Comparison of ENCODE assay signal across 16 mouse cellular contexts in the genomic region with DNA sequence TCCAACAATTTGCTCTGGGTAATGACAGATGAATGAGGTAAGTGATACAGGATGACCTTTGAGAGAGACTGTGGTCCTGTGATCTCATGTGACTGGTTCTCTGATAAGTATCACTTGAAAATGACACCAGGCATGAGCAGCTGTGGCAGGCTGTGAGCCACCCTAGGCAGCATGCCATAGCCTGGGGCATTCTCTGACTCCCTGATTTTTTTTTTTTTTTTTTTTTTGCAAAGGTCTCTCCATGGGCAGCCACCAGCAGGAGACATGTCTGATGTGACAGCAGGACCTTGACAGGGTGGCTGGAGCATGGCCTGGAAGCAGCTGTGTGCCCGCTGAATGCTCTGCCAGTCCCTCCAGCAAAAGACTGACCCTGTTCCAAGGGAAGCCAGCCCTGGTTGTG.
A peak's percentile ranks its signal among the peaks of the same experiment; 100 is the strongest.
DNase-seq lines count a peak whose midpoint lies in the region; ATAC-seq lines count a peak whose summit lies in the region.
"Had no signal": no experiment of that assay in that cellular context is flagged by ENCODE, and none has a peak within 500 bp of the region (broad histone marks: within the 10 kb centered on the region; RNA-seq: fewer than 3 reads in every experiment).

No protein-coding gene starts in this region.

- no peak overlapping the region for H3K4me3 ChIP-seq in heart, embryonic 16.5 days (ENCODE audit: low read length)
- H3K4me3 ChIP-seq in intestine, embryonic 15.5 days (replicated peaks): no peak overlapping the region
- H3K4me3 ChIP-seq: limb, embryonic 15.5 days; midbrain, embryonic 12.5 days had no signal

- H3K27ac ChIP-seq in heart, embryonic 16.5 days (ENCODE audit: low read length): peak overlapping the region; percentile 90
- H3K27ac ChIP-seq in intestine, embryonic 15.5 days: no peak overlapping the region
- H3K27ac ChIP-seq: limb, embryonic 15.5 days; midbrain, embryonic 12.5 days had no signal

- DNase-seq in cerebellum, postnatal 36 days: no peak
- peak; percentile 4 for DNase-seq in 3134 (ENCODE audit: extremely low read depth, insufficient read length, low spot score)
- no peak for DNase-seq in adrenal gland, adult 8-10 months
- no peak for DNase-seq in adrenal gland, postnatal 10 days
- DNase-seq: B cell, adult 2 months; embryo, embryonic 11 days; kidney, adult 9 months; lung, embryonic 14.5 days had no signal

- 0 out of 2 replicates have a peak, but pooled peaks have one; percentile 36 for ATAC-seq in cerebellum, adult (ENCODE audit: insufficient number of reproducible peaks, low FRiP score, low TSS enrichment)
- ATAC-seq in granulocyte monocyte progenitor cell, adult 5-6 weeks (replicated peaks; ENCODE audit: poor library complexity, severe bottlenecking): peak; percentile 2; the same call in 1 of the 2 replicates
- ATAC-seq in heart, embryonic 16.5 days (replicated peaks; ENCODE audit: extremely low read depth, insufficient read depth, low FRiP score): peak; percentile 96
- ATAC-seq in intestine, embryonic 15.5 days: no peak
- ATAC-seq: activated CD4-positive, CD25-positive, alpha-beta regulatory T cell, adult 4 months had no signal

- no peak overlapping the region for H3K4me2 ChIP-seq in heart, embryonic 16.5 days (ENCODE audit: low read depth, low read length)
- H3K4me2 ChIP-seq in intestine, embryonic 15.5 days (replicated peaks): no peak overlapping the region
- H3K4me2 ChIP-seq: limb, embryonic 15.5 days; lung, embryonic 14.5 days; midbrain, embryonic 12.5 days had no signal

- no peaks in the 10 kb centered on the region for H3K27me3 ChIP-seq in heart, embryonic 16.5 days (ENCODE audit: control insufficient read depth, insufficient read depth, low read length)
- H3K27me3 ChIP-seq in intestine, embryonic 15.5 days (replicated peaks): no peaks in the 10 kb centered on the region; the same call in 1 of the 2 replicates
- H3K27me3 ChIP-seq: limb, embryonic 15.5 days; midbrain, embryonic 12.5 days had no signal

- H3K4me1 ChIP-seq in heart, embryonic 16.5 days (ENCODE audit: control insufficient read depth, insufficient read depth, low read length): peaks cover 11% of the 10 kb centered on the region
- H3K4me1 ChIP-seq in intestine, embryonic 15.5 days (replicated peaks): no peaks in the 10 kb centered on the region
- H3K4me1 ChIP-seq: limb, embryonic 15.5 days; midbrain, embryonic 12.5 days had no signal

- WGBS in heart, embryonic 16.5 days: 25% methylated on average over 1 of the region's 1 CpGs
- WGBS in intestine, embryonic 15.5 days: 80% methylated on average over 1 of the region's 1 CpGs

- H3K9ac ChIP-seq in heart, embryonic 16.5 days (ENCODE audit: low read length): no peak overlapping the region
- no peak overlapping the region for H3K9ac ChIP-seq in intestine, embryonic 15.5 days
- H3K9ac ChIP-seq: limb, embryonic 15.5 days; lung, embryonic 14.5 days; midbrain, embryonic 12.5 days had no signal

- H3K36me3 ChIP-seq in heart, embryonic 16.5 days (ENCODE audit: control insufficient read depth, insufficient read depth): no peaks in the 10 kb centered on the region
- no peaks in the 10 kb centered on the region for H3K36me3 ChIP-seq in intestine, embryonic 15.5 days
- H3K36me3 ChIP-seq: G1E; limb, embryonic 15.5 days; midbrain, embryonic 12.5 days had no signal

- H3K9me3 ChIP-seq in heart, embryonic 16.5 days (replicated peaks; ENCODE audit: control insufficient read depth, low read length): no peaks in the 10 kb centered on the region
- H3K9me3 ChIP-seq in intestine, embryonic 15.5 days: no peaks in the 10 kb centered on the region
- H3K9me3 ChIP-seq: G1E; limb, embryonic 15.5 days; midbrain, embryonic 12.5 days had no signal
